Mouse (Mus musculus): ENCODE results near the gene Ubp1. TPM values are rescaled to one million over a fixed set of nuclear protein-coding genes. Genes with fewer than 3 reads are reported as not detected.

Gene Ubp1
- total and polyA plus RNA-seq, 3 experiments = 42.0 to 73.4 (median 51.1) TPM

DNA sequence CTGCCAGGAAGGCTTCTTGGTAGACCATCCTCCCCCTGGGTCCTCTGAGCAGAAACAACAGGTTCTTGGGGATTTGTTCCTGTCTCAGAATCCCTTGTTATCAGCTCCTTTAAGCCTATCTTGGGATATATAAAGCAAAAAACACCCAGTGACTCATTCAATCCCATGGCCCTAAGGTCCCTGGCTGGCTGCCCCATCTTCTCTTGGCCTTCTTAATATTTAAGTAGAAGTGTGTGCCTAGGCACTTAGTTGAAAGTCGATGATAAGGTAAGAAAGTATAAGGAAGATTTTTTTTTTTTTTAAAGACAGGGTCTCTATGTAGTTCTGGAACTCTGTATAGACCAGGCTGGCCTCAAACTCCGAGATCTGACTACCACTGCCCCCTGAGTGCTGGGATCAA is 51.7 kb downstream of the Ubp1 start:
- Histone ChIP-seq H3K27me3 (replicated peaks) (no peaks in the 10 kb centered on the region), H3K4me1 (ENCODE audit: control insufficient read depth in 1 of 2, insufficient read depth in 2 of 2) (peaks cover 2 to 5% of the 10 kb centered on the region in 2 experiments; a peak in 1 of 4 replicates), H3K27ac (ENCODE audit: insufficient read depth, low read depth) (no peak overlapping the region), H3K36me3 (replicated peaks in 1 of 2; ENCODE audit: control insufficient read depth in 1 of 2, insufficient read depth in 1 of 2, low read length in 1 of 2) (peaks cover 20 to 56% of the 10 kb centered on the region in 2 experiments), H3K79me2 (replicated peaks; ENCODE audit: control insufficient read depth, extremely low read depth, insufficient read depth, poor library complexity, severe bottlenecking) (no peaks in the 10 kb centered on the region), H3K9ac (ENCODE audit: insufficient read depth, low read depth) (no peak overlapping the region), H3K4me2 (ENCODE audit: insufficient read depth, low read depth, poor library complexity, severe bottlenecking) (no peak overlapping the region), H3K9me3 (replicated peaks; ENCODE audit: low read length) (no peaks in the 10 kb centered on the region), H3K4me3 (replicated peaks in 1 of 3; ENCODE audit: low read depth in 2 of 3, low read length in 2 of 3, poor library complexity in 1 of 3) (no peak overlapping the region)
- TF ChIP-seq RAD21 (IDR thresholded peaks at IDR 0.05; ENCODE audit: low read depth, low read length) (no peak), POLR2AphosphoS2 (IDR thresholded peaks at IDR 0.05; ENCODE audit: low read depth, low read length) (no peak), SIN3A (IDR thresholded peaks at IDR 0.05; ENCODE audit: low read length) (no peak), E2F4 (IDR thresholded peaks at IDR 0.05; ENCODE audit: insufficient replicate concordance, low read depth, low read length) (no peak), HCFC1 (IDR thresholded peaks at IDR 0.05; ENCODE audit: low read depth, low read length) (no peak), RCOR1 (conservative IDR thresholded peaks at IDR 0.05; ENCODE audit: low read depth, low read length) (no peak), ELF1 (IDR thresholded peaks at IDR 0.05; ENCODE audit: low read depth, low read length) (no peak), ZKSCAN1 (IDR thresholded peaks at IDR 0.05; ENCODE audit: borderline replicate concordance, low read depth, low read length) (no peak), ETS1 (conservative IDR thresholded peaks at IDR 0.05; ENCODE audit: low read depth, low read length) (no peak), EP300 (IDR thresholded peaks at IDR 0.05; ENCODE audit: low read length) (no peak), BHLHE40 (IDR thresholded peaks at IDR 0.05; ENCODE audit: low read depth, low read length) (no peak), CTCF (conservative IDR thresholded peaks at IDR 0.05 in 1 of 2, IDR thresholded peaks at IDR 0.05 in 1 of 2; ENCODE audit: low read depth in 2 of 2, low read length in 2 of 2) (no peak), MXI1 (IDR thresholded peaks at IDR 0.05; ENCODE audit: low read depth, low read length) (no peak), MYC (IDR thresholded peaks at IDR 0.05; ENCODE audit: low read depth, low read length) (no peak), MAX (IDR thresholded peaks at IDR 0.05; ENCODE audit: low read length) (no peak)
- no peak for DNase-seq (ENCODE audit: extremely low read depth)
- in situ Hi-C loops (cut with MboI; ENCODE audit: low pct_ligation_motif_present, low pct_unique_long_range_greater_than_20kb, low sequenced_read_pairs) = no loop called here
- dilution Hi-C loops (cut with MboI; ENCODE audit: extremely low pct_ligation_motif_present, extremely low pct_unique_long_range_greater_than_20kb, low sequenced_read_pairs) = no loop called here

DNA sequence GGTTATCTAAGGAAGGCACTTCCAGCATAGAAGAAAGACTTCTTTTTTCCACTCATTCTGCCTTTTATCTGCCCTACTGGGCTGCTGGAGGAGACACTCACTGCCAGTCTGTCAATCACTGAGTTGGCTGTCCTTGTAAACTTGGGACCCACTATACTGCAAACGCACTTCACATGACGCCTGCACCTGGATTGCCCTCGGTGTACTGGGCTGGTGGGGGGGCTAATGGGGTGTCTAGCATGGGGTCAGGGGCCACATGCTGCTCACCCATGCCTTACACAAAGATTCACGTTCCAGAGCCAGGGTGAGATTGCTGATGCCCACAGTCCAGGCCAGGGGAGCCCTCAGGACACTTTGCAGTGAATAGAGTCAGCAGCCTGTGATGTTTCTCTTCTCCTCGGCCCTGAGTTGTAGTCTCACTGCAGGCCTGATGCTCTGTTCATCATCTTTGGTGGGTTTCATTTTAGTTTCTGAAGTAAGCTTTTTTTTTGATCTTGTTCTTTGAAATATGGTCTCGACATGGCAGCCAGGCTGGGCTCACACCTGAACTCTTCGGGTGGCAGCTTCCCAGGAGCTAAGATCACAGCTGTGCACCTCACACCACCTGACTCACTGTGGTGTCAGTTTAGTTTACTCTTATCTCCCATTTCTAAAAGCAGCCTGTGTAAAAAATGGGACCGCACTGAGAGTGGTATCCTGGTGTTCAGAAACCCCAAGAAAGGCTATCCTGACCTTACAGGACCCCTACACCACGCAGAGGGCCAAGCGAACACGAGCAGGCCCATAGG is 52.3 kb downstream of the Ubp1 start:
- H3K79me2 ChIP-seq (replicated peaks; ENCODE audit: control insufficient read depth, extremely low read depth, insufficient read depth, poor library complexity, severe bottlenecking) = no peaks in the 10 kb centered on the region
- dilution Hi-C loops (cut with MboI; ENCODE audit: extremely low pct_ligation_motif_present, extremely low pct_unique_long_range_greater_than_20kb, low sequenced_read_pairs) (no loop called here), in situ Hi-C loops (cut with MboI; ENCODE audit: low pct_ligation_motif_present, low pct_unique_long_range_greater_than_20kb, low sequenced_read_pairs) (no loop called here)
- no peaks in the 10 kb centered on the region for H3K9me3 ChIP-seq (replicated peaks; ENCODE audit: low read length)
- H3K4me2 ChIP-seq (ENCODE audit: insufficient read depth, low read depth, poor library complexity, severe bottlenecking) = no peak overlapping the region
- no peak overlapping the region for H3K4me3 ChIP-seq (replicated peaks in 1 of 3; ENCODE audit: low read depth in 2 of 3, low read length in 2 of 3, poor library complexity in 1 of 3)
- no peak for TF ChIP-seq ZKSCAN1 (IDR thresholded peaks at IDR 0.05; ENCODE audit: borderline replicate concordance, low read depth, low read length)
- peaks cover 16 to 50% of the 10 kb centered on the region in 2 experiments for H3K36me3 ChIP-seq (replicated peaks in 1 of 2; ENCODE audit: control insufficient read depth in 1 of 2, insufficient read depth in 1 of 2, low read length in 1 of 2)
- H3K4me1 ChIP-seq (ENCODE audit: control insufficient read depth in 1 of 2, insufficient read depth in 2 of 2) = peaks cover 2 to 5% of the 10 kb centered on the region in 2 experiments; a peak in 1 of 4 replicates
- DNase-seq (ENCODE audit: extremely low read depth) = no peak
- no peaks in the 10 kb centered on the region for H3K27me3 ChIP-seq (replicated peaks)
- H3K9ac ChIP-seq (ENCODE audit: insufficient read depth, low read depth) = no peak overlapping the region
- no peak overlapping the region for H3K27ac ChIP-seq (ENCODE audit: insufficient read depth, low read depth)

All from CH12.LX (cell line).